Mouse (Mus musculus) forelimb bud, embryonic 11.5 days (tissue): ENCODE measurements at regions not wholly inside any gene's neighbourhood (a gene's known extent, or its start where the extent isn't known, plus 50 kb on each side); places are given as distances from the start of the nearest gene placed in this dataset.
"Not testable (repeated sequence)": the region's sequence is repeated elsewhere in the genome, so short reads cannot be mapped to it uniquely, and the experiment has no call there.

Source experiments
- DNase-seq: peaks from one replicate; pipeline ENCODE4 v3.0.0-alpha.2; 2012; ENCODE audit warnings: low read depth, low spot score

- not testable (repeated sequence) for DNase-seq
These were observed 950.8 kb upstream of the Tyrp1 start for GRCm38 (mm10) chr4:79883129-79883528.

DNA sequence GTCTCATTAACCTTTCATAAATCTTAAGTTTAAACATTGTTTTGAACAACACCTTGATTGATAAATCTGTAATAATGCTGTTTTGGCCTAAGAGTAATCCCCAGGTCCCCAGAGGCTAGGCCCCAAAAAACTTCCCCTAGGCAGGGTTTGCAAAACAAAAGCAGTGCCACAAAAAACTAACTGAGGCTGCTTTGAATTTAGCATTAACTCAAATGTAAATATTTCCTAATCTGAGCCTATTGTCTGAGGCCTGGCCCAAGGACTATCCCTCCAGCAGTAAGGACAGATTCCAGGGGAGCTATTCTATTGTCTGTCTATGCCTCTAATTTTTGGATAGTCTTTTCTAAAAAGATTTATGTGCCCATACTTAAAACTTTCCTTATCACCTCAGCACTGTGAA is 949.8 kb upstream of the Tyrp1 start:
- DNase-seq: no peak

- peak; percentile 12 for DNase-seq
These were observed 949.0 kb upstream of the Tyrp1 start for GRCm38 (mm10) chr4:79884875-79885459.
